Mouse (Mus musculus) adrenal gland, postnatal 10 days (tissue): ENCODE measurements around the gene Smyd3. TPM values are rescaled to one million over a fixed set of nuclear protein-coding genes. Genes with fewer than 3 reads are reported as not detected.

Experiments used
- DNase-seq: peaks from one replicate; pipeline ENCODE4 v3.0.0; 2021; ENCODE audit warnings: mixed read lengths
- total RNA-seq, 2 experiments: library from RNA; stranded (reverse); gene quantifications; 2 replicates each; pipeline ENCODE4 v1.2.3; 2021

The Smyd3 gene
- total RNA-seq, 2 experiments from 2014 or later: 6.0 to 8.0 TPM

DNA sequence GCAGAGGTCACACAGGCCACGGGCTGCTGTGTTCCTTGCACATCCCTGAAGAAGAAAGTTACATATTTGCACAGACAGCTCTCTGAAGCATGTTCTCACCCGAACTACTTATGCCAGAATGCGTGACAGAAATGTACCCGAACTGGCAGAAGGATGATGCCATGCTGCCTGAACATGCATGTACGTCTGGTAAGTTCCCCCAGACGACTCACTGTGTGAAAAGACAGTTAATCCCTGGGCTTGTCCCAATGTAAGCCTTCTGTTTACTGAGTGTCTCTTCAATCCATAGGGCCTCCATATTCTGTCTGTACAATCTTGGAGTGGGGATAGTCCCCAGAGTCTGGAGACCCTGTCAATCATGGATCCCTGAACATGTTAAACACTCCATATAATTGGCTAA lies 231.1 kb downstream of the Smyd3 start:
- DNase-seq: no peak

DNA sequence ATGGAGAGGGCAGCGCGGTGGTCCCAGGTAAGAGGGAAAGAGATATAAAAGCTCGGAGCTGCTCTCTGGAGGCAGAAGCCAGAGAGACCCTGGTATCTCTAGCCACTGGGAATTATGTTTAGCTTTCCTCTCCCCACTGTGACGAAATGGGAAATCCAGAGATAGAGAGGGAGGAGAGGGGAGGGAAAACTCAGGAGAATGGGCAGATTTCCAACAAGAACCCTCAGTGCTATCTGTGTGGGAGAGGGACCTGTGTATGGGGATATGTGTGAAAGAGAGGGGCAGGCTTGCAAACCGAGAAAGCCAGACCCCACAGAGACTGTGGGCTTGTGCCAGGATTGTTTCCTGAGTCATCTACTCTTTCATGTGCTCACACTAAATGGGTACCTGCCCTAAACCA lies 235.0 kb downstream of the Smyd3 start:
- no peak for DNase-seq

DNA sequence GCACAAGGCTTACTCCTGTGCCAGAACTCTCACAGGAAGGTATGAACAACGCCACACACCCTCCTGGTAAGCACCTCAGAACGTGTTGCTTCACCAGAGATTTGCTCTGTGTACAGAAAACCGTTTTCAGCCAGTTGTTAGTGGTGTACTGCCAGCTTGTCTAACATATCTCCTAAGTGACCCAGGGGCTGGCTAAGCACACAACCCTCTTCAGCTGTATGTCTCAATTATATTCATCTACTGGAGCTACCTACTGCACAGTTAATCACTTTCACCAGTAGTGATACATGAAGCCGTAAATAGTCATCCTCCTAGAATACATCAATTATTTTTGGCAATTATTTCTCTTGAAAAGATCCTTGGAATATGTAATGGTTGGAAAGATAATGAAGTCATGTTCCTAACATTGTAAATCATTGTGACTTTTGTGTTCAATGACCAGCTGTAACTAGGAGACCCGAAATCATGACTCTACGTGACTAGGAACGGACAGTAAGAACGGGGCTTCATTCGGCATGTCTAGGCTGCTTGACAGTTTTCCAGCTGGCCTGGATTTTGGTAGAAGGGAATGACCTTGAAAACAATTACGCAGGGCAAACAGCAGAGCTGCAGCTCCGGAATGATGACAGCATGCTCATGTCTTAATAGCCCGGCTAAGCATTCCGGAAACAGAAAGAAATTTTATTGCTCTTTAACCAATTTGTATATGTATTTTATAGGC lies 236.3 kb downstream of the Smyd3 start:
- peak; percentile 64 for DNase-seq

DNA sequence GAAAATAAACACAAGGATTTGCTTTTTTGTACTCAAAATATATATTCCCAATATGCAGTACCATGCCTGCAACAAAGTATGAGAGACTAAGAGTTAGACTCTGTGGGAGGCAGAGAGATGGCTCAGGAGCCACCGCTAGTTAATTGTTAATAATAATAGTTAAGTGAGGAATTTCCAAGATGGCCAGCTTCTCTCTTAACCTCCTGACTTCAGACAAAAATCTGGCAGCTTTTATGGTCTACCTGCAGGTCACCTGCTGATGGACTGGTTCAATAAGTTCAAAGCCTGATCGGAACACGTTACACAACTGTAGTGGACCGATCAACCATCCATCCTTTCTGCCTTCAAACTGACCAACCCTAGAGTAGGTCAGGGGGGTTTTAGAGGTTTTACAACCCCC lies 238.7 kb downstream of the Smyd3 start:
- DNase-seq: no peak

DNA sequence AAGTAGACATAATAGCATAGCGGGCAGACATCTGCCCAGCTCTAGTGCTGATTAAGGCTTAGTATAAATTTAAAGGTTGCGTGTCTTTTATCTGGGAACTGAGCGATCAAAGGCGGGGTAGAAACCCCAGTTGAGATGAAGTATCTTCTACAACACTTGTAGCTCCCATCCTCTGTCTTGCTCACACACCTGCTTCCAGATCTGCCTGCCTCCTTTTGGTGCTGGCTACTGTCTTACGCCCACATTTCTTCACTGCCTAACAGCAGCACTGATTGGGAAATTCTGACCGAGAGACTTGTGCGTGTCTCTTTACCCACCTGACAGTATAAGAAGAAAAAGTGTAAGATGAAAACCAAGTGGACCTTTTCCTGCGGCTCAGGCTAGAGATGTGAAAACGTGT lies 240.5 kb downstream of the Smyd3 start:
- no peak for DNase-seq

DNA sequence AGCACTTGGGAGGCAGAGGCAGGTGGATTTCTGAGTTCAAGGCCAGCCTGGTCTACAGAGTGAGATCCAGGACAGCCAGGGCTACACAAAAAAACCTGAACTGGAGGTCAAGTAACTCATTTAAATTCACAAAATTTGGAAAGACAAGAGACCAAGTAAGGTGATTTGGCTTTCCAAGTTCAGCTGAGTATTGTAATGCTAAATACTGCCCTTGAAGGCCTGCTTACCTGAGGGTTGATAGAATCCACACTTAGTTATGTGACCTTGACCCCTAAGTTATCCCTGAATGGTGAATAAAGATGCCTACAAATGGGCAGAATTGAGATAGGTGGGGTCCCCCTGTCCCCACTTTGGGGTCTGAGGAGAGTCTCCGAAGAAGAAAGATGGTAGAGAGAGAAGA lies 241.0 kb downstream of the Smyd3 start:
- no peak for DNase-seq

DNA sequence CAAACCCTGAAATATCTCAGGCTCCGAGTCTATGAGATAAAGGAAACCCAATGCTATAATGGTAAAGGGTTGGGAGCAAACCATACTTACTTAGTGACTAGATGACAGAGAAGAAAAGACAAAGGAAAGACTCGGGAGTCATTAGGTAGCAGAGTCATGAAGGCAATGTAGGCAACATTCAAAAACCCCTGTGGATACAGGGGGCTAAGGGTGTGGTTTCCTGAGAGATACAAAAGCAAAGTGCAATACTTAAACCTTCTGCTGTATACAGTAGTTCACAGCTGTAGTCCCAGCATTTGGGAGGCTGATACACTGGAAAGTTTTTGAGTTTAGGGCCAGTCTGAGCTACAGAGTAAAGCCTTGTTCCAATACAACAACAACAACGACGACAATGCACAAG lies 244.9 kb downstream of the Smyd3 start:
- DNase-seq: no peak

DNA sequence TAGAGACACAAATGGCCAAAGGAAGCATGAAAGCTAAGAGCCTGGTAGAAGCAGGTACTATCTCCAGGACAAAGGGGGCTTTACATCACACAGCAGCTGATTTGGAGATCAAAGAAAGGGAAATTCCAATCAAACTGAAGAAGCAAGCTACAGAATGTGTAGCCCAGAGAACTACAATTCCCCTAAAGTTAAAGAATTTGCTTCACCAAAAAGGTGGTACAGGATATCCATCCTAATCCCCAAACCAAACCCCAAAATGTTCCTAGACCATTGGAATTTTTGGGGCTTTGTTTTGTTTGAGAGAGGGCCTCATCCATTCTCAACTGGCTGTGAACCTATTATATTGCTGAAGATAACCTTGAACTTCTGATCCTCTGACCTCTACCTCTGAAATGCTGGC lies 245.5 kb downstream of the Smyd3 start:
- DNase-seq: no peak

DNA sequence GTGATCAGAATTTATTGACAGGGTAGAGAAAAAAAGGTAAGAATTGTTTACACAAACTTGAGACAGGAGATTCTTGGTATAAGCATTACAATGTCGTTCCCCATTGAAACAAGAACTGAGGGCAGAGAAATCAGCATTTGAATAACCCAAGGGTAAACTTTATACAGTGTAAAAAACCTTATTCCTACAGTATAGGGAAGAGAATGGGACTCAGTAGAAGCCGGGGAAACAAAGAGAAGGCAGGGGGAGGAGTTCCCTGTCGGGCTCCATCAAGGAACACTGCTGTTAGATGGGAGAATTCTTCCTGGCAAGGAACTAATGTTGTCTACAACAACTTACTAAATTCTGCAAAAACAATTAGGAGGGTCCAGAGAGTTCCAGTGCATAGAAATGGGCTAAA lies 250.9 kb downstream of the Smyd3 start:
- DNase-seq: no peak

DNA sequence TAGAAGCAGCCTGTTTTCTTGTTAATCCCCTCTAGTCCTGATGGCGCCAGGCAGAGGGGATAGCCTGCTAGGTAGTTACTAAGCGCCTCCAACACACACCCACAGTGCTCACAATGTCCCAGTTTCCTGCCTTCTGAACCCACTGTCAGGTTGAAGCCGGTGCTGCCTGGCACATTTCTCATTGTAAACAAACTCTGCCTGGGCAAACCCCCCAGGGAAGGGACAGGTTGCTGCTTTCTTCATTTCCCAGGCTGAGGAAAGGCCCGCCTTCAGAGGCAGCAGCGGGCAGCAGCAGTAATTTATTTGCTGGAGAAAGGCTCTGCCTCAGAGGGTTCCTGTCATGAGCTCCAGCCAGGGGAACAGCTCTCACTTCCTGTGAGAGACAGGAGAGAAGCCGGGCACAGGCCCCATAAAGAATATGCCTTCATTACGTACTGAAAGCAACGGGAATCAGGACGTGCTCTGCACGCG lies 256.3 kb downstream of the Smyd3 start:
- no peak for DNase-seq

DNA sequence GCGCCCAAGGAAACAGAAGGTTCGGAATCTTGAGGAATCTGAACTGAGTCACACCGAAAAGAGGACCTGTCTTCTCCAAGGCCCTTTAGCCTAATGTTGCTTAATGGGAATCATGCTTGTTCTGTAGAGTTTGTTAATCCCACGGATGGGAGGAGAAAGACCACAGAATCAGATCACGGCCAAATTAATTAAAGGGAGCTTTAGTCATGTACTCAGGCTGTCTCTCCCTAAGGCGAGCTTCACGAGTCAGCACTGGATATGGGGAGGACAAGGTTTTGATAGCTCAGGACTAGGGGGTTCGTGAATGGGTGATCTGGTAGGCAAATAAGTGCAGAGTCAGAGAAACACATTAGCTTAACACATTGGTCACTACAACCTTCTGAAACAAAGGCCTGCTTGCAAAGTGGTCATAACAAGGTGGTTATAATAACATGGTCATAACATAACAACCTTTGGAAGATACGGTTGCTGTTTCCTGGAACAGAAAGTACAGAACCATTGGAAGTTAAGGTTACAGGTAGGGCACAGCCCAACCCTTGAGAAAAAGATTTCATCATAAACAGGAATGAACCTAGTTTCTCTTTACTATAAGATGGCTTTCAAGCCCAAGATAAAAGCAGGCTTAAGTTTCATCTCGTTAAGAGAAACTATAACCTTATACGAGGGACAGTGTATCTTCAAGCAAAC lies 261.9 kb downstream of the Smyd3 start:
- DNase-seq: no peak

DNA sequence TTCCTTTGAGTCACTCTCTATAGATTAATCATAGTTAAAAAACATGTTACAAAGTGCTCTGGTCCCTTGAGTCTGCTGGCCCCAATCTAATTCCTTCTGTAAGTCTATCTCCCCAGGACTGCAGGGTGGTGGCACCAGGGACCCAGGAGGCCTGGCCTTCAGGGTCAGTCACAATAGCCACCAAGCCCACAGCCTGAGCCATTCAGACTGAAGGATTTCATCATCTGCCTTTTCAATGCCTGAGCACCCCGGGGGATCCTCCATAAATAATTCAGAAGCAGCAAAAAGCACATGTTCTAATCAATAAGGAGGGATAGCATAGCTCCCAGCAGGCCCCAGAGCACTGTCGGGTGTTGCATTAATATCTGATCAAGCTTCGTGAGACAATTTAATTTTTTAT lies 263.3 kb downstream of the Smyd3 start:
- DNase-seq: no peak

DNA sequence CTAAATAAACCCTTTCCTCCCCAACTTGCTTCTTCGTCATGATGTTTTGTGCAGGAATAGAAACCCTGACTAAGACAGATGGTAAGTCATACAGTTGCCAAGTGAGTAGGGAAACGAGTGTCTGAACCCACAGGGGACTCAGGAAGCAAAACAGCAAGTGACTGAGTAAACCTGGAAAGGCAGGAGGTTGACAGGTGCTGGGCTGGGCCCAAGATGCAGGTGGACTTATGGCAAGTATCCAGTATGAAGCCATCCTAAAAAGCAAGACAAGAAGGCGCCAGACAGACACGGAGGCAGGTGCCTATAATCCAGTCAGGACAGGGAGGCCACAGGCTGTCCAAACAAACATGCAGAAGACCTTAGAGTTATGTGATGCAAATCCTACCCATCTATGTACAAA lies 265.2 kb downstream of the Smyd3 start:
- no peak for DNase-seq

DNA sequence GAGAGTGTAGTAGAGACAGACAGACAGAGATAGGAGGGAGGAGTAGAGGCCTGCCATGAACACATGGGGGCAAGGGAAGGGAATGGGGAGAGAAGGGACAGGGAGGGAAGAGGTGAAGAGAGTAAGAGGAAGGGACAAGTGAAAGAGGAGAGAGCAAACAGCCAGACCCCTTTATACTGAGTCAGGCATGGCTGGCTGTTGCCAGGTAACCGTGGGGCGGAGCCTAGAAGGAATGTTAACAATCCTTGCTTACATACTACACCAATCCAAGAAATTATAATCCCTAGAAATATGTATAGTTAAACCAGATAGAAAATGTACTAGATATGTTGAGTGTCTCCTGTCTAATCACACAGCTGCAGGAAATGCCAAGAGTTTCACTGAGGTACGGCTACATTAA lies 267.5 kb downstream of the Smyd3 start:
- DNase-seq: no peak

DNA sequence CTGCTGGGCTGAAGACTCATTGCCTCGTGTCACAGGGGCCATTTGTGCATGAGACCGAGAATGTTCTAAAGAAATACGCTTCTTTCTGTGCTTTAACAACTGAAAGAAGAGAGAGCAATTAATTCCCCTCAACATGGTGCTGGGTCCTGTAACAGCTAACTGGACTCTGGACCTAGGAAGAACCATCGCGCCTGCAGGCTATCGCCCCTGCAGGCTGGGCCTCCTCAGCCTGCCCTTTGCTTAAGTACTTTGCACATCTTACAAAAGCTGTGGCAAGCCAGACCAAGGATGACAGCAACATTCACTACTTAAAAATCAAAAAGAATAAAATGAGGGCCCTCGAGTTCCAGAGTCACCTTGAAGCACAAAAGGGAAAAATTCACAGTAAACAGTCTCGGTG lies 274.3 kb downstream of the Smyd3 start:
- DNase-seq: no peak

DNA sequence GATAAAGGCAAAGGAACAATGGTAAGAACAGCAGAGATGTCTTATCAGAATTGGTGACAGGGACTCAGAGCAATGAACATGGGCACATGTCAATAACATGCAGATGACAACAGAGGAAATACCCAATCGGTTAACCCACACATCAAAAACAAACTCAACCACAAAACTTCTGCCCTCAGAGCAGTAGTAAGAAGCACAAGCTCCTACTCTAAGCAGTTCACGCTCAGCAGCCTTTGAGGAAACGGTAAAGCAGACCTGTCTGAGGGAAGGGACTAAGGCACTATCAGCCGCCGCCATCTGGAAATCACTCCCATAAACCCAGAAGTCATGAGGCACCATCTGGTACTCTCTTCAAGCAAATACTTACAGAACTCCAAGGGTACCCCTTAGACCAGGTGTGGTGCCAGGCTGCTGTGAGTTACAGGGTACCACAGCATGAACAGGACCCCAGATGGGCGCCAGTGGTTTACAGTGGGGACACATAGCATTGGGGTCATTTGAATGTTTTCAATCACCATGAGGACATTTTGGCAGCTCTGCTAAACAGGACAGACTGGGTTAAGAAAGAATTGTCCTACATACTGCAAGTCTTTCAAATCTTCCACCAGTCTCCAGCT lies 277.1 kb downstream of the Smyd3 start:
- no peak for DNase-seq

DNA sequence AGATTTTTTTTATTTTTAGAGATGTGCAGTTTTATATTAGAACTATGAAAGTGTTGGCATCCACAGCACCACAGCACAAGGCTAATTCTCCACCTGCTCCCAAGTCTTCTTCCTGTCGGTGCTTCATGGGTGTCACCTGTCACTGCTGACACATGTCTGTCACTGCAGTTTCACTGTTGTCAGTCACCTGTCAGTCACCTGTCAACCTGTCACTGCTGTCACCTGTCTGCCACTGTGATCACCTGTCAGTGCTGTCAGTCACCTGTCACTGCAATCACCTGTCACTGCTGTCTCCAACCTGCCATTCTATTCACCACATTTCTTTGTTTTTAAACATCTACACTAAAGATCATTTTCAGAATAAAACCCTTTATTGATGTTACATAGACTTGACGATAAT lies 279.2 kb downstream of the Smyd3 start:
- DNase-seq: no peak

DNA sequence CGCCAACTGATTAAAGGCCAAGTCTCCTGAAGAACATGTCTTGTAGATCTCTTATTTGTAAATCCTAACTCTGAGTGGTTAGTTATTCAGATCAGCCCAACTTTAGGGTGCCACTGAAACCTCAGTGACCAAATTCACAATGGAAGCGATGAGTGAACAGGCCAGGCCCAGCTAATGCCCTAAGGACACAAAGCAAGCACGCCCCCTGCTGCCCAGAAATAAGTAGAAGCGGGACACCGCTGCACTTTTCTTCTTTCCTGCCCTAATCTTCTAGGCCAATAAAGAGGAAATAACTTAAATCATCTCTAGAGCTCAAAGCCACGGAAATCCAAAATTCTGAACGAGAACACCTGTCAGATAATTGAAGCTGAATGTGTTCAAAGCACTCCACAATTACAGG lies 279.9 kb downstream of the Smyd3 start:
- peak; percentile 56 for DNase-seq

DNA sequence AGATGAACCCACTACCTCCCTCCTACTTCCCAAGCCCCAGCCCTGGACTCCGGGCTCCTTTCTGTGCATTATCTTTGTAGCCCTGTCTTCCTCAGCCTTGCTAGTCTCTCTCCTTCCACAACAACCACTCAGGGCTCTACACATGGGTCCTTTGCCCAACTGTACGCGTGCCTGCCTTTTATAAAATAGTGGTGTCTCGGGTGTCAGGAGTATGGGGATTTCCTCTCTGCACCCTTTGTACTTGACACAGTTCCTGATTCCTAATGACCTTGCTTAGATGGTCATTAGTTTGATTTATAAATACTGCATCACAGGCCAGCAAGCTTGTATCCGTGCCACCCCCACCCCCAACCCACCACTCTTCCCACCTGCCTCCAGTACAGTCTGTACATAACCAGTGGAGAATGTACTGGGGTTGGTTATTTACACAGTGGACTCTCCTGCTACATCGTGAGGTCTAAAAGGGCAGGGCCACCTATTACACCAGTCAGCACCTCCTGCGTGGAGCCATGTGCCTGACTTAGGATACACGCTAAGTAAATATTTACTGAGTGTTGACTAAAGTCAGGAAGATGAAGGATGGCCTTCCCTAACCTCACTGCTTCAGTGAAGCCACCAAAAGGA lies 281.5 kb downstream of the Smyd3 start:
- no peak for DNase-seq

DNA sequence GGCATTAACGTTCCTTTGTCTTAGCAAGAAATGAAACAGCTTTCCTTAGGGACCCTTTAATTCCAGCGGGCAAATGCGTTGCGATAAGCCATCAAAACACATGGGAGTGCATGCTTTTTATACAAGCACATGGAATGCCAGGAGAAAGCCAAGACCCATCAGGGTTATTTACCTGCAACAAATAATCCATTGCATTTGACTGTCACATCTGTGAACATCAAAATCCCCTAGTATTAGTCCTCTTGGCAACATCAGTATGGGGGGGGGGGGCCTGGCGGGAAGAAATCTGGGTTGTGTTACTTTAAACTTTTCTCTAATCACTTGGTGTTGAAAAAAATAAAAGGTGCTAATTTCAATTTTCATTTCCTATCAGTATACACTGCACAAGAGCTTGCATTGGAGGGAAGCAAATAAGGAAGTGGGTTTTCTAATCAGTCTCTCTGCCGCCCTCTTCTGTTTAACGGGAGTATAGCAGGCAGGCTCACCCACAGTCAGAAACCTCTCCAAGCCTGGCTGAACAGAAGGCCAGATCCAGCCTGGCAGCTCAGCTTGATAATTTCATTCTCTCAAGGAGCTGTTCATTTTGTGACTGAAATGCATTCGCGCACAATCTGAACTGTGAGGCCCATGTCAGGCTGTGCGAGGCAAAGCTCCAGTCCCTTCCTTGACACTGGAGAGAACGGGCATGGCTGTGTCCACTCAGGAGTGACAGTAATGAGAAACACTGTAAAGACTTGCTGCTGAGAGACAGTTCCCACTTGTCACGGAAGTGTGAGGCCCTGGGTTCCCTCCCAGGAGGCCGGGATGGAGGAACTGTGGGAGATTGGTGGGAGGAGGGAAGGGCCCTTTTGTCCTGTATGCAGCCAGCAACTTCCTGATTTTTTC lies 285.8 kb downstream of the Smyd3 start:
- DNase-seq: peak; percentile 80

DNA sequence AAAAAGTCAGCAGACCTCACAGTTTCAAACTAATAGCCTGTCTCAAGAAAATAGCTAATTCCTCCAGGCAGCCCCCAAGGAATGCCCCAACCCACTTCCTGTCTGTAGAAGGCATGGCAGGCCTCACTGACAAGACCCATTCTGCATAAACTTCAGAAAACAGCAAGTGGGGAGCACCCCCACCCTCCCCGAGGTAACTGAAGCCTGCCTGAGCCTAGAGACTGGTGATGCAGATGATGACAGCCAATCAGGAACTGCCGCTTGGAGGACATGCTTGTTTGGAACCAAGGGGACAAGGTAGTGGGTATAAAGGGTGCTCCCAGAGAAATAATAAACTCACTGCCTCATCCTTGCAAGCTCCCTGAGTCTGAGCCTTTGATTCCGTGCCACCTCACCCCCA lies 288.3 kb downstream of the Smyd3 start:
- DNase-seq: no peak

DNA sequence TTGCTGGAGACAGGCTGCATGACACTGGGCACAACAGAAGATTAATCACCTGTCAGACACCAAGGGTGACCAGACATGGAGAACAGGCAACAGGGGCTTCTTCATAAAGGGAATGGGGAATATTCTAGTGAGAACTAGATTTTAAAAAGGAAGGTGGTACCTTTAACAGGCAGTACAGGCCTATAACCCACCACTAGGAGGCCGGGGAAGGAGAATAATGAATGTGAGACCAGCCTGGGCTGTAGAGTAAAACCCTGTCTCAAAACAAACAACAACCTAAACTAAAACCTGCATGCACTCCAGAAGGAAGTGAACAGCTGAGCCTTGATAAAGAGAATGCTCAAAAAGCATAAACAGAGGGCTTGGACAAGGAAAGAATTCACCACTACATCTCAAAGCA lies 297.6 kb downstream of the Smyd3 start:
- DNase-seq: no peak
